Comparison of ENCODE assay signal across 17 mouse cellular contexts in genomic region chr9:103784156-103784555, GRCm38 (mm10). TPM values are rescaled to one million over a fixed set of nuclear protein-coding genes. Genes with fewer than 3 reads are reported as not detected.
"Had no signal": no experiment of that assay in that cellular context is flagged by ENCODE, and none has a peak within 500 bp of the region (broad histone marks: within the 10 kb centered on the region; RNA-seq: fewer than 3 reads in every experiment).

No protein-coding gene starts in this region.

- DNase-seq: forebrain, postnatal 0 days; gastrocnemius, postnatal 14 days; gastrocnemius, postnatal 36 days; heart, adult 18-20 months; heart, postnatal 10 days; heart, postnatal 36 days; kidney, adult 11 months; kidney, adult 2 months; kidney, adult 9 months; kidney, postnatal 14 days; kidney, postnatal 36 days; layer of hippocampus, adult 9-11 months; layer of hippocampus, postnatal 36 days; left cerebral cortex, postnatal 4 days had no signal

RNA-seq across cellular contexts. Expression of gene Tmem108, which starts 22.5 kb away (rescaled TPM):
- total RNA-seq: gastrocnemius, adult 18-20 months; gastrocnemius, adult 8-10 months; gastrocnemius, postnatal 36 days; hematopoietic stem cell, adult 5-6 weeks had no signal
